17 mouse cellular contexts compared by ENCODE assay signal in genomic region chr2:48733936-48734335, GRCm38 (mm10).
"Had no signal": no experiment of that assay in that cellular context is flagged by ENCODE, and none has a peak within 500 bp of the region (broad histone marks: within the 10 kb centered on the region; RNA-seq: fewer than 3 reads in every experiment).

No protein-coding gene starts in this region.

- DNase-seq: kidney, adult 18-20 months; kidney, postnatal 4 days; left cerebral cortex, postnatal 4 days; liver, postnatal 0 days; midbrain, embryonic 14.5 days; retina, postnatal 1 day; right cerebral cortex, postnatal 25 days; thymus, adult 18-20 months; thymus, postnatal 36 days had no signal

- H3K27ac ChIP-seq: limb, embryonic 12.5 days; limb, embryonic 15.5 days; liver, embryonic 14.5 days; lung, embryonic 15.5 days; neural tube, embryonic 13.5 days had no signal

- H3K9me3 ChIP-seq: limb, embryonic 12.5 days; limb, embryonic 15.5 days; lung, embryonic 15.5 days; neural tube, embryonic 13.5 days had no signal

- H3K27me3 ChIP-seq: limb, embryonic 12.5 days; limb, embryonic 15.5 days; lung, embryonic 15.5 days; neural tube, embryonic 13.5 days had no signal

- H3K4me3 ChIP-seq: limb, embryonic 12.5 days; limb, embryonic 15.5 days; lung, embryonic 15.5 days; neural tube, embryonic 13.5 days had no signal

- H3K9ac ChIP-seq: limb, embryonic 12.5 days; limb, embryonic 15.5 days; liver, embryonic 14.5 days; liver, postnatal 0 days; lung, embryonic 15.5 days; neural tube, embryonic 13.5 days had no signal

- ATAC-seq: intestine, embryonic 16.5 days; liver, postnatal 0 days had no signal

- H3K4me2 ChIP-seq: limb, embryonic 12.5 days; limb, embryonic 15.5 days; liver, embryonic 11.5 days; lung, embryonic 15.5 days; midbrain, embryonic 11.5 days; neural tube, embryonic 13.5 days had no signal

- H3K36me3 ChIP-seq: limb, embryonic 12.5 days; limb, embryonic 15.5 days; lung, embryonic 15.5 days; neural tube, embryonic 13.5 days had no signal

- H3K4me1 ChIP-seq: limb, embryonic 12.5 days; limb, embryonic 15.5 days; neural tube, embryonic 13.5 days had no signal
